Mouse (Mus musculus) c-Kit-positive CD71-positive TER-119-negative erythroid progenitor cells, embryonic 14.5 days (primary cell): ENCODE data around the gene Denr.
A peak's percentile ranks its signal among the peaks of the same experiment; 100 is the strongest.

Experiments
- DNase-seq: peaks from one replicate; pipeline ENCODE4 v3.0.0-alpha.2; 2013; ENCODE audit warnings: low read depth

Denr gene

GRCm38 (mm10) chr5:123907631-123907977 is 629 bp downstream of the Denr start:
- no peak for DNase-seq

- no peak for DNase-seq
Observed at GRCm38 (mm10) chr5:123914852-123915251, 7.9 kb downstream of the Denr start.

- DNase-seq = no peak
Observed at GRCm38 (mm10) chr5:123922112-123922511, 15.1 kb downstream of the Denr start.

- no peak for DNase-seq
Observed at GRCm38 (mm10) chr5:123927118-123927517, 20.1 kb downstream of the Denr start, which contains the start of gene Gm43518. TSS of gene Gm43518 (plus strand) at chr5:123927418.

- peak; percentile 90 for DNase-seq
Observed at GRCm38 (mm10) chr5:123930508-123930989, 23.6 kb downstream of the Denr start, which contains the start of gene Ccdc62. TSS of gene Ccdc62 (plus strand) at chr5:123930679.

GRCm38 (mm10) chr5:123931131-123931530 is 24.2 kb downstream of the Denr start:
- no peak for DNase-seq

- no peak for DNase-seq
Observed at GRCm38 (mm10) chr5:123932927-123933326, 26.0 kb downstream of the Denr start.

- DNase-seq = peak; percentile 15
Observed at GRCm38 (mm10) chr5:123933556-123933955, 26.6 kb downstream of the Denr start.

GRCm38 (mm10) chr5:123933957-123934591 is 27.1 kb downstream of the Denr start:
- DNase-seq = peak; percentile 52

GRCm38 (mm10) chr5:123935931-123936330 is 29.0 kb downstream of the Denr start:
- DNase-seq = no peak

GRCm38 (mm10) chr5:123938479-123938878 is 31.5 kb downstream of the Denr start:
- no peak for DNase-seq

GRCm38 (mm10) chr5:123946546-123946945 is 39.6 kb downstream of the Denr start:
- no peak for DNase-seq

GRCm38 (mm10) chr5:123947041-123947761 is 40.2 kb downstream of the Denr start:
- peak; percentile 64 for DNase-seq

- no peak for DNase-seq
Observed at GRCm38 (mm10) chr5:123952365-123953045, 45.5 kb downstream of the Denr start.

- no peak for DNase-seq
Observed at GRCm38 (mm10) chr5:123957213-123957612, 50.2 kb downstream of the Denr start.

- DNase-seq = no peak
Observed at GRCm38 (mm10) chr5:123959018-123959417, 52.0 kb downstream of the Denr start.

GRCm38 (mm10) chr5:123960129-123960528 is 53.2 kb downstream of the Denr start:
- DNase-seq = no peak

GRCm38 (mm10) chr5:123961046-123961445 is 54.1 kb downstream of the Denr start:
- no peak for DNase-seq

- no peak for DNase-seq
Observed at GRCm38 (mm10) chr5:123964208-123964607, 57.2 kb downstream of the Denr start.

- DNase-seq = no peak
Observed at GRCm38 (mm10) chr5:123966759-123967158, 59.8 kb downstream of the Denr start.

- no peak for DNase-seq
Observed at GRCm38 (mm10) chr5:123968468-123968867, 61.5 kb downstream of the Denr start.

- DNase-seq = no peak
Observed at GRCm38 (mm10) chr5:123969216-123969615, 62.2 kb downstream of the Denr start.

- DNase-seq = no peak
Observed at GRCm38 (mm10) chr5:123970576-123970975, 63.6 kb downstream of the Denr start.
